ENCODE assay signal across 16 mouse cellular contexts in genomic region chr3:38419896-38420295, GRCm38 (mm10).
"Had no signal": no experiment of that assay in that cellular context is flagged by ENCODE, and none has a peak within 500 bp of the region (broad histone marks: within the 10 kb centered on the region; RNA-seq: fewer than 3 reads in every experiment).

No protein-coding gene starts in this region.

- H3K4me1 ChIP-seq: neural tube, embryonic 13.5 days; neural tube, embryonic 15.5 days; stomach, embryonic 15.5 days had no signal

- H3K4me2 ChIP-seq: neural tube, embryonic 13.5 days; neural tube, embryonic 15.5 days; stomach, embryonic 15.5 days had no signal

- H3K27ac ChIP-seq: neural tube, embryonic 13.5 days; neural tube, embryonic 15.5 days; stomach, embryonic 15.5 days; stomach, postnatal 0 days had no signal

- H3K4me3 ChIP-seq: neural tube, embryonic 13.5 days; neural tube, embryonic 15.5 days; stomach, embryonic 15.5 days had no signal

- H3K9me3 ChIP-seq: neural tube, embryonic 13.5 days; neural tube, embryonic 15.5 days; stomach, embryonic 15.5 days had no signal

- H3K9ac ChIP-seq: neural tube, embryonic 13.5 days; neural tube, embryonic 15.5 days; stomach, embryonic 15.5 days had no signal

- DNase-seq: retina, postnatal 1 day; right cerebral cortex, adult 18-20 months; right cerebral cortex, postnatal 14 days; right cerebral cortex, postnatal 25 days; right cerebral cortex, postnatal 4 days; spleen, adult 18-20 months; thymus, adult 18-20 months; thymus, adult 2 months; thymus, postnatal 14 days; thymus, postnatal 25 days; thymus, postnatal 36 days; thymus, postnatal 4 days had no signal

- H3K27me3 ChIP-seq: neural tube, embryonic 13.5 days; neural tube, embryonic 15.5 days; stomach, embryonic 15.5 days had no signal

- H3K36me3 ChIP-seq: neural tube, embryonic 13.5 days; neural tube, embryonic 15.5 days; stomach, embryonic 15.5 days had no signal
